Mouse (Mus musculus): ENCODE measurements around the gene Map9. TPM values are rescaled to one million over a fixed set of nuclear protein-coding genes. Genes with fewer than 3 reads are reported as not detected.

Gene Map9
- polyA plus RNA-seq, 1 experiment from 2014 or later: 109 TPM

Other genes starting within 250 kb of the Map9 start
- 68.9 and 75.3 TPM in 2 replicates for gene Gucy1a1, start 212.3 kb upstream of the Map9 start, polyA plus RNA-seq (2015; fragmentation: Nextera tagmentation; extraction: Ambion mirVana)
- 3.2 TPM in 2 replicates for gene Npy2r, start 190.0 kb downstream of the Map9 start, polyA plus RNA-seq (2015; fragmentation: Nextera tagmentation; extraction: Ambion mirVana)